Mouse (Mus musculus) neural tube, embryonic 10.5 days (tissue): ENCODE measurements at regions not wholly inside any gene's neighbourhood (a gene's known extent, or its start where the extent isn't known, plus 50 kb on each side); places are given as distances from the start of the nearest gene placed in this dataset.

Experiments
- DNase-seq: peaks from one replicate; pipeline ENCODE4 v3.0.0-alpha.2; 2017; ENCODE audit warnings: low spot score; ENCODE audit errors: extremely low spot score

- DNase-seq = no peak
These were observed 57.6 kb upstream of the D1Pas1 start for GRCm38 (mm10) chr1:186909518-186910105.

- no peak for DNase-seq
These were observed 58.1 kb upstream of the D1Pas1 start for GRCm38 (mm10) chr1:186909073-186909472.

- DNase-seq = no peak
These were observed 59.6 kb upstream of the D1Pas1 start for GRCm38 (mm10) chr1:186907409-186908170.

- no peak for DNase-seq
These were observed 61.3 kb upstream of the D1Pas1 start for GRCm38 (mm10) chr1:186905942-186906341.

GRCm38 (mm10) chr1:186901548-186901947, 65.7 kb upstream of the D1Pas1 start:
- no peak for DNase-seq

- DNase-seq = no peak
These were observed 69.0 kb upstream of the D1Pas1 start for GRCm38 (mm10) chr1:186898203-186898602.

- no peak for DNase-seq
These were observed 77.7 kb upstream of the D1Pas1 start for GRCm38 (mm10) chr1:186889584-186889852.

GRCm38 (mm10) chr1:186888767-186889583, 78.2 kb upstream of the D1Pas1 start:
- DNase-seq = no peak

GRCm38 (mm10) chr1:186887127-186887526, 80.1 kb upstream of the D1Pas1 start:
- no peak for DNase-seq

- no peak for DNase-seq
These were observed 86.8 kb upstream of the D1Pas1 start for GRCm38 (mm10) chr1:186880391-186880790.

- DNase-seq = no peak
These were observed 106.4 kb upstream of the D1Pas1 start for GRCm38 (mm10) chr1:186860608-186861444.

- DNase-seq = no peak
These were observed 108.9 kb upstream of the D1Pas1 start for GRCm38 (mm10) chr1:186858285-186858684.

GRCm38 (mm10) chr1:186855474-186856036, 106.4 kb upstream of the Rrp15 start:
- DNase-seq = no peak

GRCm38 (mm10) chr1:186845256-186845655, 96.1 kb upstream of the Rrp15 start:
- DNase-seq = no peak

GRCm38 (mm10) chr1:186833896-186834800, 85.0 kb upstream of the Rrp15 start:
- peak; percentile 70 for DNase-seq

GRCm38 (mm10) chr1:186833441-186833895, 84.3 kb upstream of the Rrp15 start:
- DNase-seq = peak; percentile 67

GRCm38 (mm10) chr1:186827773-186828172, 78.6 kb upstream of the Rrp15 start:
- DNase-seq = no peak

GRCm38 (mm10) chr1:186808192-186808960, 59.2 kb upstream of the Rrp15 start:
- no peak for DNase-seq

- DNase-seq = no peak
These were observed 55.3 kb upstream of the Rrp15 start for GRCm38 (mm10) chr1:186804451-186804850.
